Mouse (Mus musculus) brain, adult 10 weeks (tissue): ENCODE data around the gene Sox11. TPM values are rescaled to one million over a fixed set of nuclear protein-coding genes. Genes with fewer than 3 reads are reported as not detected.

Experiments used
- polyA plus RNA-seq: library from polyadenylated mRNA; stranded (reverse); fragments of 350-450 nt; fragmentation: Illumina TruSeq; extraction: RNeasy Lipid Tissue Mini Kit (QIAGEN cat#74804); gene quantifications from one replicate; pipeline ENCODE4 v1.2.3, GENCODE M21; 2015; ENCODE audit warnings: low read depth, low replicate concordance

The Sox11 gene
- polyA plus RNA-seq = 2.9 TPM

DNA sequence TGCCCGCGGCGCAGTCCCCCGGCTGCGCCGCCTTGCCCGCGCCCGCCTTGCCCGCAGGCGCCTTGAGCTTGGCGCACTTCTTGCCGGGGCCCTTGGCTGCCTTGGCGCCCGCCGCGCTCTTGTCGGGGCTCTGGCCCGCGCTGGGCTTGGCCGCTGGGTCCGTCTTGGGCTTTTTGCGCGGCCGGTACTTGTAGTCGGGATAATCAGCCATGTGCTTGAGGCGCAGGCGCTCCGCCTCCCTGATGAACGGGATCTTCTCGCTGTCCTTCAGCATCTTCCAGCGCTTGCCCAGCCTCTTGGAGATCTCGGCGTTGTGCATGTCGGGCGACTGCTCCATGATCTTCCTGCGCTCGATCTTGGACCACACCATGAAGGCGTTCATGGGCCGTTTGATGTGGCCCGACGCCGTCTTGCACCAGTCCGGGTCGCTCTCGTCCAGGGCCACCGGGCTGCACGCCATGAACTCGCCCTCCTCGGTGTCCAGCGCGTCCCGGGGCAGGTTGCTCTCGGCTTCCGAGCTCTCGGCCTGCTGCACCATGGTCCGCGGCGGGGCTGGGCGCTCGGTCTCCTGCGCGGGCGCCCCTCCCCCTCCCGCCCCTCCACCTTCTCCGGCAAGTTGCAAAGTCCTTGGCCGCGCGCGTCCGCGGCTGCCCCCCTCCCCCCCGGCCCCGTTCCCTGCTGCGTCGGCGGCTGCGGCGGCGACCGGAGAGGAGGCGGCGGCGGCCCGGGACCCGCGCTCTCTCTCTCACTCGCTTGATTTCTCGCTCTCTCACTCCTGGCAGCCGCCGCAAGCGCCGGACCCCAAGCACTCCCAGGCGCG, at the start of gene Sox11:
Gene Sox11 (minus strand): TSS at position 704 of the 820 bp plus-strand sequence.

